Mouse (Mus musculus): ENCODE data around the gene Prps1. TPM values are rescaled to one million over a fixed set of nuclear protein-coding genes. Genes with fewer than 3 reads are reported as not detected.
A peak's percentile ranks its signal among the peaks of the same experiment; 100 is the strongest.

Prps1 gene
- 5.8 and 10.2 TPM in 2 replicates for polyA plus RNA-seq (2012; rRNA removed)

GRCm38 (mm10) chrX:140456279-140456731 is at the start of gene Prps1:
Prps1 (plus strand) TSS chrX:140456613.
- H3K4me3 ChIP-seq (replicated peaks; ENCODE audit: extremely low read depth, low read depth, low read length) = peak within 1 kb of the TSS; percentile 73
- TF ChIP-seq CTCF (IDR thresholded peaks at IDR 0.05; ENCODE audit: insufficient read depth, low read length) (no peak), POLR2A (IDR thresholded peaks at IDR 0.05; ENCODE audit: borderline replicate concordance, extremely low read depth, low read depth, low read length) (peak; percentile 75; the same call in 1 of the 2 replicates)
- peak; percentile 78 for DNase-seq
- no peaks in the 10 kb centered on the region for H3K4me1 ChIP-seq (ENCODE audit: control insufficient read depth, insufficient read depth, low read length)
- 31% methylated on average over 26 of the region's 26 CpGs for WGBS

GRCm38 (mm10) chrX:140407593-140407992 is 48.8 kb upstream of the Prps1 start:
- TF ChIP-seq CTCF (IDR thresholded peaks at IDR 0.05; ENCODE audit: insufficient read depth, low read length) (no peak), POLR2A (IDR thresholded peaks at IDR 0.05; ENCODE audit: borderline replicate concordance, extremely low read depth, low read depth, low read length) (no peak)
- no peak for DNase-seq
- WGBS = 71% methylated on average over 5 of the region's 5 CpGs
- H3K4me1 ChIP-seq (ENCODE audit: control insufficient read depth, insufficient read depth, low read length) = no peaks in the 10 kb centered on the region
- no peak overlapping the region for H3K4me3 ChIP-seq (replicated peaks; ENCODE audit: extremely low read depth, low read depth, low read length)

DNA sequence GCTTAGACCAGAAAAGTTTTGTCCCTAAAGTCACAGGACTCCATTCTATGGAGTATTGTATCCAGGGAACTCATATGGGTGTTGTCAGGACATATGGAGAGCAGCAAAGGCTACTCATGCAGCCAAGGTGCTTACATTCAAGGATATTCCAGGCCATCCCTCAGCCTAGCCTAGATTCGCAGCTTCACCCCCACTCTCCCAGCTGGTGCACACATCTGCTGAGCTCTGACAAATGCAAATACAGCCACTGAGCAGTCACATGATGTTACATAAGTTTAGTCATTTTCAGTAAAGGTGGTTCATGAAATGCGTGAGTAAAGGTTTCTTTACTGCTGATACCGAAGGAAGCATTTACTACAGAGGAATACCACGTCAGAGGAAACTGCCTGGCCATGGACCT is 37.9 kb upstream of the Prps1 start:
- WGBS = 84% methylated on average over 4 of the region's 4 CpGs
- H3K4me3 ChIP-seq (replicated peaks; ENCODE audit: extremely low read depth, low read depth, low read length) = no peak overlapping the region
- TF ChIP-seq POLR2A (IDR thresholded peaks at IDR 0.05; ENCODE audit: borderline replicate concordance, extremely low read depth, low read depth, low read length) (no peak), CTCF (IDR thresholded peaks at IDR 0.05; ENCODE audit: insufficient read depth, low read length) (no peak)
- DNase-seq = no peak
- H3K4me1 ChIP-seq (ENCODE audit: control insufficient read depth, insufficient read depth, low read length) = no peaks in the 10 kb centered on the region

- Histone ChIP-seq H3K4me3 (replicated peaks; ENCODE audit: extremely low read depth, low read depth, low read length) (no peak overlapping the region), H3K4me1 (ENCODE audit: control insufficient read depth, insufficient read depth, low read length) (no peaks in the 10 kb centered on the region)
- no peak for DNase-seq
- 76% methylated on average over 4 of the region's 4 CpGs for WGBS
- TF ChIP-seq CTCF (IDR thresholded peaks at IDR 0.05; ENCODE audit: insufficient read depth, low read length) = no peak
- TF ChIP-seq POLR2A (IDR thresholded peaks at IDR 0.05; ENCODE audit: borderline replicate concordance, extremely low read depth, low read depth, low read length) = no peak
Measured at GRCm38 (mm10) chrX:140427124-140427523, 29.3 kb upstream of the Prps1 start.

GRCm38 (mm10) chrX:140428252-140428651 is 28.2 kb upstream of the Prps1 start:
- peak; percentile 16 for DNase-seq
- H3K4me3 ChIP-seq (replicated peaks; ENCODE audit: extremely low read depth, low read depth, low read length) = no peak overlapping the region
- H3K4me1 ChIP-seq (ENCODE audit: control insufficient read depth, insufficient read depth, low read length) = no peaks in the 10 kb centered on the region
- 69% methylated on average over 8 of the region's 8 CpGs for WGBS
- TF ChIP-seq CTCF (IDR thresholded peaks at IDR 0.05; ENCODE audit: insufficient read depth, low read length) = 0 out of 2 replicates have a peak, but pooled peaks have one; percentile 8
- no peak for TF ChIP-seq POLR2A (IDR thresholded peaks at IDR 0.05; ENCODE audit: borderline replicate concordance, extremely low read depth, low read depth, low read length)

- Histone ChIP-seq H3K4me1 (ENCODE audit: control insufficient read depth, insufficient read depth, low read length) (no peaks in the 10 kb centered on the region), H3K4me3 (replicated peaks; ENCODE audit: extremely low read depth, low read depth, low read length) (no peak overlapping the region)
- TF ChIP-seq CTCF (IDR thresholded peaks at IDR 0.05; ENCODE audit: insufficient read depth, low read length) (no peak), POLR2A (IDR thresholded peaks at IDR 0.05; ENCODE audit: borderline replicate concordance, extremely low read depth, low read depth, low read length) (no peak)
- WGBS = 62% methylated on average over 5 of the region's 5 CpGs
- no peak for DNase-seq
Measured at GRCm38 (mm10) chrX:140429985-140430384, 26.4 kb upstream of the Prps1 start.

- Histone ChIP-seq H3K4me3 (replicated peaks; ENCODE audit: extremely low read depth, low read depth, low read length) (no peak overlapping the region), H3K4me1 (ENCODE audit: control insufficient read depth, insufficient read depth, low read length) (no peaks in the 10 kb centered on the region)
- TF ChIP-seq CTCF (IDR thresholded peaks at IDR 0.05; ENCODE audit: insufficient read depth, low read length) = no peak
- TF ChIP-seq POLR2A (IDR thresholded peaks at IDR 0.05; ENCODE audit: borderline replicate concordance, extremely low read depth, low read depth, low read length) = no peak
- 85% methylated on average over 12 of the region's 12 CpGs for WGBS
- DNase-seq = no peak
Measured at GRCm38 (mm10) chrX:140430506-140430905, 25.9 kb upstream of the Prps1 start.

- no peak for DNase-seq
- WGBS = 86% methylated on average over 15 of the region's 15 CpGs
- no peaks in the 10 kb centered on the region for H3K4me1 ChIP-seq (ENCODE audit: control insufficient read depth, insufficient read depth, low read length)
- TF ChIP-seq CTCF (IDR thresholded peaks at IDR 0.05; ENCODE audit: insufficient read depth, low read length) (no peak), POLR2A (IDR thresholded peaks at IDR 0.05; ENCODE audit: borderline replicate concordance, extremely low read depth, low read depth, low read length) (no peak)
- no peak overlapping the region for H3K4me3 ChIP-seq (replicated peaks; ENCODE audit: extremely low read depth, low read depth, low read length)
Measured at GRCm38 (mm10) chrX:140431981-140432380, 24.4 kb upstream of the Prps1 start.

DNA sequence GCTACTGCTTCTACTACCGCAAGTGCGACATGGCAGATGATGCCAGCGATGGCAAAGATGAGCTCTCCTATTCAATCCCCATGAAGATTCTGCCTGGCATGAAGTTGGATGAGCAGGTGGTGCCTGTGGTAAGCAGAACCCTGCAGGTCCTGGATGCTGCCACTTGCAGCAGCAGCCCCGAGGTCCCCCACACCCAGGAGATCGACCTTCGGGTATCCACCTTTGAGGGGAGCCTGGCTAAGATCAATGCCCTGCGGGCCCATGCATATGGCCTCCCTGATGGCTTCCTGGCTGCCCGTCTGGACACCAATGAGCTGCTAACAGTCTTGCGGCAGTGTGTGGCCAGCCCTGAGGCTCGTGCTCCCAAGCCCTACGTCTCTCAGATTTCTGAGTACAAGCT is 23.6 kb upstream of the Prps1 start:
- WGBS = 86% methylated on average over 11 of the region's 11 CpGs
- Histone ChIP-seq H3K4me1 (ENCODE audit: control insufficient read depth, insufficient read depth, low read length) (no peaks in the 10 kb centered on the region), H3K4me3 (replicated peaks; ENCODE audit: extremely low read depth, low read depth, low read length) (no peak overlapping the region)
- DNase-seq = no peak
- TF ChIP-seq POLR2A (IDR thresholded peaks at IDR 0.05; ENCODE audit: borderline replicate concordance, extremely low read depth, low read depth, low read length) = no peak
- no peak for TF ChIP-seq CTCF (IDR thresholded peaks at IDR 0.05; ENCODE audit: insufficient read depth, low read length)

DNA sequence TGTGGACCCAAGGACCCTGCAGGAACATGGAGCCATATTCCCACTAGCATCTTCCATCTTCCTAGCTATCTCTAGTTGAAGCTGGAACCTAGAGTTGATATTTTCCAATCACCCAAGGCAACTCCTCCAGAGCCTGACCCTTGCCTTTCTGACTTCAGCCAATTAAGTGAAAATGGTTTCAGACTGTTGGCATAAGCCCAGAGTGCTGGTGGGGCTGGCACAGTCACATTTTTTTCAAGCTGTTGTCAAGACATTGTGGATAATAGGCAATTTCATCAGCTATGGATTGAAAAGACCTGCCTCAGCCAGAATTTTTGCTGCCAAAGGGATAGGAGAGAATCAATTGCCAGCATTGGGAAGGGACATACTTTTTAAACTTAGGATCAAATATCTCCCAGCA is 18.5 kb upstream of the Prps1 start:
- no peak overlapping the region for H3K4me3 ChIP-seq (replicated peaks; ENCODE audit: extremely low read depth, low read depth, low read length)
- no peak for DNase-seq
- TF ChIP-seq CTCF (IDR thresholded peaks at IDR 0.05; ENCODE audit: insufficient read depth, low read length) (no peak), POLR2A (IDR thresholded peaks at IDR 0.05; ENCODE audit: borderline replicate concordance, extremely low read depth, low read depth, low read length) (no peak)
- no peaks in the 10 kb centered on the region for H3K4me1 ChIP-seq (ENCODE audit: control insufficient read depth, insufficient read depth, low read length)
